In genomic region chr15:83172492-83173429, GRCm38 (mm10) we compare ENCODE assay signal across 8 mouse cellular contexts. TPM values are rescaled to one million over a fixed set of nuclear protein-coding genes. Genes with fewer than 3 reads are reported as not detected.
DNase-seq lines count a peak whose midpoint lies in the region; ATAC-seq and TF ChIP-seq lines count a peak whose summit lies in the region.

Gene Cyb5r3 (minus strand): TSS chr15:83172592.

- peak within 1 kb of the TSS; percentile 71 for H3K4me3 ChIP-seq in lung, postnatal 0 days (ENCODE audit: low read depth, low read length)
- H3K4me3 ChIP-seq in intestine, embryonic 16.5 days (ENCODE audit: low read length) = peak within 1 kb of the TSS; percentile 71
- H3K4me3 ChIP-seq in midbrain, embryonic 10.5 days = peak within 1 kb of the TSS; percentile 74

- H3K36me3 ChIP-seq in lung, postnatal 0 days (ENCODE audit: insufficient read depth, low read length) = no peaks in the 10 kb centered on the region
- H3K36me3 ChIP-seq in intestine, embryonic 16.5 days (ENCODE audit: control insufficient read depth, insufficient read depth, low read length) = no peaks in the 10 kb centered on the region
- H3K36me3 ChIP-seq in midbrain, embryonic 10.5 days = no peaks in the 10 kb centered on the region

- no peaks in the 10 kb centered on the region for H3K9me3 ChIP-seq in lung, postnatal 0 days (ENCODE audit: low read length)
- H3K9me3 ChIP-seq in intestine, embryonic 16.5 days (ENCODE audit: control insufficient read depth, low read length) = no peaks in the 10 kb centered on the region
- no peaks in the 10 kb centered on the region for H3K9me3 ChIP-seq in midbrain, embryonic 10.5 days (replicated peaks)

- peak within 1 kb of the TSS; percentile 81 for H3K4me2 ChIP-seq in lung, postnatal 0 days (replicated peaks; ENCODE audit: low read depth, low read length)
- peak within 1 kb of the TSS; percentile 92 for H3K4me2 ChIP-seq in intestine, embryonic 16.5 days (ENCODE audit: low read depth, low read length)

- no peaks in the 10 kb centered on the region for H3K27me3 ChIP-seq in lung, postnatal 0 days (replicated peaks; ENCODE audit: insufficient read depth, low read length)
- H3K27me3 ChIP-seq in intestine, embryonic 16.5 days (replicated peaks; ENCODE audit: control insufficient read depth, insufficient read depth, low read length) = no peaks in the 10 kb centered on the region
- no peaks in the 10 kb centered on the region for H3K27me3 ChIP-seq in midbrain, embryonic 10.5 days (ENCODE audit: low read depth, poor library complexity, severe bottlenecking)

- TF ChIP-seq EP300 in lung, postnatal 0 days (IDR thresholded peaks at IDR 0.05) = no peak

- peak within 1 kb of the TSS; percentile 73 for H3K9ac ChIP-seq in lung, postnatal 0 days (replicated peaks; ENCODE audit: low read depth)
- H3K9ac ChIP-seq in intestine, embryonic 16.5 days (ENCODE audit: low read depth, low read length) = peak within 1 kb of the TSS; percentile 85

- TF ChIP-seq CTCF in lung, postnatal 0 days (IDR thresholded peaks at IDR 0.05) = 0 out of 2 replicates have a peak, but pooled peaks have one; percentile 4
- TF ChIP-seq CTCF in brain, embryonic 14.5 days (IDR thresholded peaks at IDR 0.05; ENCODE audit: borderline replicate concordance, extremely low read depth, insufficient read depth, insufficient read length) = no peak

- no peak for TF ChIP-seq POLR2A in brain, embryonic 14.5 days (IDR thresholded peaks at IDR 0.05; ENCODE audit: borderline replicate concordance, extremely low read depth, insufficient read depth, insufficient read length, poor library complexity, severe bottlenecking)

- H3K27ac ChIP-seq in lung, postnatal 0 days (ENCODE audit: low read length) = peak within 1 kb of the TSS; percentile 95
- H3K27ac ChIP-seq in intestine, embryonic 16.5 days (ENCODE audit: low read length) = peak within 1 kb of the TSS; percentile 94
- H3K27ac ChIP-seq in midbrain, embryonic 10.5 days (replicated peaks) = peak within 1 kb of the TSS; percentile 88

- peak; percentile 46 for ATAC-seq in lung, postnatal 0 days
- ATAC-seq in intestine, embryonic 16.5 days = peak; percentile 71

- H3K4me1 ChIP-seq in lung, postnatal 0 days (ENCODE audit: insufficient read depth, low read depth, low read length) = peaks cover 24% of the 10 kb centered on the region
- H3K4me1 ChIP-seq in intestine, embryonic 16.5 days (ENCODE audit: control insufficient read depth, insufficient read depth, low read length) = peaks cover 27% of the 10 kb centered on the region
- H3K4me1 ChIP-seq in midbrain, embryonic 10.5 days = peaks cover 41% of the 10 kb centered on the region

- 26% methylated on average over 28 of the region's 28 CpGs for WGBS in lung, postnatal 0 days
- 30% methylated on average over 28 of the region's 28 CpGs for WGBS in intestine, embryonic 16.5 days
- WGBS in midbrain, embryonic 10.5 days = 39% methylated on average over 28 of the region's 28 CpGs

- no peak for DNase-seq in lung, postnatal 0 days (ENCODE audit: low spot score)
- no peak for DNase-seq in lung, postnatal 4 days
- DNase-seq in brain, embryonic 14.5 days (ENCODE audit: low read depth) = peak; percentile 61
- no peak for DNase-seq in gonadal fat pad, adult 2 months (ENCODE audit: low read depth)
- DNase-seq in midbrain, embryonic 10.5 days (ENCODE audit: low spot score) = no peak
- DNase-seq in thymus, postnatal 25 days = no peak
- DNase-seq in urinary bladder, postnatal 25 days (ENCODE audit: low spot score) = no peak

RNA-seq across cellular contexts. Expression of gene Cyb5r3, which starts in this region (rescaled TPM):
- 170 and 183 TPM in 2 replicates for polyA plus RNA-seq in lung, postnatal 0 days (2015; fragmentation: Nextera tagmentation; extraction: Ambion mirVana)
- polyA plus RNA-seq in brain, embryonic 14.5 days (2012; rRNA removed) = 49.4 and 85.4 TPM in 2 replicates
- polyA plus RNA-seq in gonadal fat pad, adult 2 months (2012; rRNA removed) = 218 and 221 TPM in 2 replicates
- polyA plus RNA-seq in intestine, embryonic 16.5 days (2015; fragmentation: Nextera tagmentation; extraction: Ambion mirVana) = 283 and 299 TPM in 2 replicates
- 218 and 255 TPM in 2 replicates for polyA plus RNA-seq in midbrain, embryonic 10.5 days (2016; fragmentation: Nextera tagmentation; extraction: Ambion mirVana)
